In genomic region chr10:91543167-91543918, GRCm38 (mm10) we compare ENCODE assay signal across 22 mouse cellular contexts.
DNase-seq lines count a peak whose midpoint lies in the region; ATAC-seq and TF ChIP-seq lines count a peak whose summit lies in the region.
"Had no signal": no experiment of that assay in that cellular context is flagged by ENCODE, and none has a peak within 500 bp of the region (broad histone marks: within the 10 kb centered on the region; RNA-seq: fewer than 3 reads in every experiment).

No protein-coding gene starts in this region.

- H3K4me2 ChIP-seq in intestine, embryonic 15.5 days (replicated peaks): no peak overlapping the region
- no peak overlapping the region for H3K4me2 ChIP-seq in intestine, postnatal 0 days (replicated peaks; ENCODE audit: low read depth)
- H3K4me2 ChIP-seq in limb, embryonic 11.5 days (ENCODE audit: low read depth, severe bottlenecking): no peak overlapping the region
- no peak overlapping the region for H3K4me2 ChIP-seq in midbrain, embryonic 11.5 days
- no peak overlapping the region for H3K4me2 ChIP-seq in midbrain, embryonic 16.5 days (ENCODE audit: low read length)
- no peak overlapping the region for H3K4me2 ChIP-seq in intestine, embryonic 16.5 days (ENCODE audit: low read depth, low read length)

- no peaks in the 10 kb centered on the region for H3K9me3 ChIP-seq in intestine, embryonic 15.5 days
- H3K9me3 ChIP-seq in intestine, postnatal 0 days (ENCODE audit: control insufficient read depth): no peaks in the 10 kb centered on the region
- no peaks in the 10 kb centered on the region for H3K9me3 ChIP-seq in limb, embryonic 11.5 days (ENCODE audit: control insufficient read depth, low read length)
- H3K9me3 ChIP-seq in limb, embryonic 10.5 days (replicated peaks): no peaks in the 10 kb centered on the region
- H3K9me3 ChIP-seq in midbrain, embryonic 11.5 days (ENCODE audit: control insufficient read depth, low read length): no peaks in the 10 kb centered on the region
- no peaks in the 10 kb centered on the region for H3K9me3 ChIP-seq in midbrain, embryonic 16.5 days (replicated peaks; ENCODE audit: control insufficient read depth, low read length, poor library complexity, severe bottlenecking)
- no peaks in the 10 kb centered on the region for H3K9me3 ChIP-seq in intestine, embryonic 16.5 days (ENCODE audit: control insufficient read depth, low read length)

- no peak for TF ChIP-seq CTCF in intestine, postnatal 0 days (IDR thresholded peaks at IDR 0.05; ENCODE audit: low read depth)

- 72% methylated on average over 3 of the region's 3 CpGs for WGBS in intestine, embryonic 15.5 days
- WGBS in intestine, postnatal 0 days: 48% methylated on average over 3 of the region's 3 CpGs
- 90% methylated on average over 3 of the region's 3 CpGs for WGBS in limb, embryonic 11.5 days
- WGBS in limb, embryonic 10.5 days: 83% methylated on average over 3 of the region's 3 CpGs
- WGBS in midbrain, embryonic 11.5 days: 84% methylated on average over 3 of the region's 3 CpGs
- 92% methylated on average over 3 of the region's 3 CpGs for WGBS in midbrain, embryonic 16.5 days
- 61% methylated on average over 3 of the region's 3 CpGs for WGBS in intestine, embryonic 16.5 days

- H3K9ac ChIP-seq in intestine, embryonic 15.5 days: no peak overlapping the region
- H3K9ac ChIP-seq in intestine, postnatal 0 days (ENCODE audit: low read depth, low read length): no peak overlapping the region
- no peak overlapping the region for H3K9ac ChIP-seq in limb, embryonic 11.5 days (ENCODE audit: low read length)
- no peak overlapping the region for H3K9ac ChIP-seq in midbrain, embryonic 11.5 days (ENCODE audit: low read length)
- no peak overlapping the region for H3K9ac ChIP-seq in midbrain, embryonic 16.5 days (ENCODE audit: low read depth, low read length)
- no peak overlapping the region for H3K9ac ChIP-seq in intestine, embryonic 16.5 days (ENCODE audit: low read depth, low read length)

- ATAC-seq in intestine, embryonic 15.5 days: peak; percentile 76
- no peak for ATAC-seq in intestine, postnatal 0 days
- no peak for ATAC-seq in limb, embryonic 11.5 days (ENCODE audit: insufficient number of reproducible peaks, low FRiP score, low TSS enrichment, low read depth)
- no peak for ATAC-seq in midbrain, embryonic 11.5 days (ENCODE audit: low FRiP score)
- no peak for ATAC-seq in midbrain, embryonic 16.5 days
- peak; percentile 85 for ATAC-seq in intestine, embryonic 16.5 days
- ATAC-seq: activated CD4-positive, CD25-positive, alpha-beta regulatory T cell, adult 4 months; CD4-positive, CD25-positive, alpha-beta regulatory T cell, adult 4 months; Patski had no signal

- DNase-seq in limb, embryonic 11.5 days (ENCODE audit: low spot score): peak; percentile 4
- no peak for DNase-seq in limb, embryonic 10.5 days (ENCODE audit: low spot score)
- peak; percentile 47 for DNase-seq in midbrain, embryonic 11.5 days (ENCODE audit: low spot score, missing footprints)
- no peak for DNase-seq in kidney, adult 9 months
- DNase-seq: adrenal gland, adult 2 months; adrenal gland, adult 8-10 months; adrenal gland, postnatal 10 days; adrenal gland, postnatal 14 days; adrenal gland, postnatal 25 days; adrenal gland, postnatal 36 days; B cell, adult 2 months; cerebellum, adult 11 months; cerebellum, adult 11-12 months had no signal

- no peak overlapping the region for H3K4me3 ChIP-seq in intestine, embryonic 15.5 days (replicated peaks)
- H3K4me3 ChIP-seq in intestine, postnatal 0 days (ENCODE audit: low read depth, low read length): no peak overlapping the region
- H3K4me3 ChIP-seq in limb, embryonic 11.5 days (ENCODE audit: low read depth, low read length): no peak overlapping the region
- no peak overlapping the region for H3K4me3 ChIP-seq in limb, embryonic 10.5 days
- no peak overlapping the region for H3K4me3 ChIP-seq in midbrain, embryonic 11.5 days (ENCODE audit: low read depth, low read length)
- H3K4me3 ChIP-seq in midbrain, embryonic 16.5 days (ENCODE audit: low read depth, low read length): no peak overlapping the region
- H3K4me3 ChIP-seq in intestine, embryonic 16.5 days (ENCODE audit: low read length): no peak overlapping the region

- H3K27me3 ChIP-seq in intestine, embryonic 15.5 days (replicated peaks): no peaks in the 10 kb centered on the region
- no peaks in the 10 kb centered on the region for H3K27me3 ChIP-seq in intestine, postnatal 0 days (replicated peaks; ENCODE audit: control insufficient read depth, insufficient read depth, low read length)
- no peaks in the 10 kb centered on the region for H3K27me3 ChIP-seq in limb, embryonic 11.5 days (ENCODE audit: control insufficient read depth, insufficient read depth, low read length)
- H3K27me3 ChIP-seq in limb, embryonic 10.5 days (ENCODE audit: low read depth, poor library complexity, severe bottlenecking): 0 out of 2 replicates have a peak, but pooled peaks cover 5% of the 10 kb centered on the region
- H3K27me3 ChIP-seq in midbrain, embryonic 11.5 days (ENCODE audit: control insufficient read depth, insufficient read depth, low read length): no peaks in the 10 kb centered on the region
- H3K27me3 ChIP-seq in midbrain, embryonic 16.5 days (ENCODE audit: control insufficient read depth, insufficient read depth, low read depth, low read length): no peaks in the 10 kb centered on the region
- no peaks in the 10 kb centered on the region for H3K27me3 ChIP-seq in intestine, embryonic 16.5 days (replicated peaks; ENCODE audit: control insufficient read depth, insufficient read depth, low read length)
- H3K27me3 ChIP-seq: CH12.LX had no signal

- no peaks in the 10 kb centered on the region for H3K36me3 ChIP-seq in intestine, embryonic 15.5 days
- H3K36me3 ChIP-seq in intestine, postnatal 0 days (ENCODE audit: control insufficient read depth, insufficient read depth): no peaks in the 10 kb centered on the region
- no peaks in the 10 kb centered on the region for H3K36me3 ChIP-seq in limb, embryonic 11.5 days (ENCODE audit: control insufficient read depth, insufficient read depth, low read length)
- H3K36me3 ChIP-seq in limb, embryonic 10.5 days: no peaks in the 10 kb centered on the region
- no peaks in the 10 kb centered on the region for H3K36me3 ChIP-seq in midbrain, embryonic 11.5 days (ENCODE audit: control insufficient read depth, insufficient read depth, low read length)
- H3K36me3 ChIP-seq in midbrain, embryonic 16.5 days (ENCODE audit: control insufficient read depth, insufficient read depth, low read length): no peaks in the 10 kb centered on the region
- no peaks in the 10 kb centered on the region for H3K36me3 ChIP-seq in intestine, embryonic 16.5 days (ENCODE audit: control insufficient read depth, insufficient read depth, low read length)
- H3K36me3 ChIP-seq: G1E had no signal

- no peaks in the 10 kb centered on the region for H3K4me1 ChIP-seq in intestine, embryonic 15.5 days (replicated peaks)
- H3K4me1 ChIP-seq in intestine, postnatal 0 days (replicated peaks; ENCODE audit: control insufficient read depth, insufficient read depth, low read length): no peaks in the 10 kb centered on the region
- no peaks in the 10 kb centered on the region for H3K4me1 ChIP-seq in limb, embryonic 11.5 days (ENCODE audit: control insufficient read depth, insufficient read depth, low read length)
- H3K4me1 ChIP-seq in limb, embryonic 10.5 days: no peaks in the 10 kb centered on the region
- peaks cover 10% of the 10 kb centered on the region; the same call in 1 of the 2 replicates for H3K4me1 ChIP-seq in midbrain, embryonic 11.5 days (ENCODE audit: control insufficient read depth, insufficient read depth, low read length)
- H3K4me1 ChIP-seq in midbrain, embryonic 16.5 days (ENCODE audit: control insufficient read depth, insufficient read depth, low read length): peaks cover 21% of the 10 kb centered on the region
- H3K4me1 ChIP-seq in intestine, embryonic 16.5 days (ENCODE audit: control insufficient read depth, insufficient read depth, low read length): no peaks in the 10 kb centered on the region

- no peak overlapping the region for H3K27ac ChIP-seq in intestine, embryonic 15.5 days
- H3K27ac ChIP-seq in intestine, postnatal 0 days (ENCODE audit: low read depth, low read length): no peak overlapping the region
- H3K27ac ChIP-seq in limb, embryonic 11.5 days (replicated peaks; ENCODE audit: low read depth, low read length): no peak overlapping the region
- H3K27ac ChIP-seq in limb, embryonic 10.5 days: no peak overlapping the region
- no peak overlapping the region for H3K27ac ChIP-seq in midbrain, embryonic 11.5 days (ENCODE audit: low read depth, low read length)
- H3K27ac ChIP-seq in midbrain, embryonic 16.5 days (ENCODE audit: low read length): no peak overlapping the region
- H3K27ac ChIP-seq in intestine, embryonic 16.5 days (ENCODE audit: low read length): no peak overlapping the region

Comparison
In these comparisons a context has a peak if more than half of its experiments do, and no peak if none do; other contexts are left out.
1. ATAC-seq: peak in intestine, embryonic 15.5 days (single experiment) and intestine, embryonic 16.5 days (single experiment); none in intestine, postnatal 0 days (single experiment), limb, embryonic 11.5 days (single experiment), midbrain, embryonic 11.5 days (single experiment) and midbrain, embryonic 16.5 days (single experiment).
2. DNase-seq: peak in limb, embryonic 11.5 days (single experiment) and midbrain, embryonic 11.5 days (single experiment); none in limb, embryonic 10.5 days (single experiment) and kidney, adult 9 months (single experiment).